Mouse (Mus musculus): Measurements from ENCODE around the gene Gm8113.
"Not testable (repeated sequence)": the region's sequence is repeated elsewhere in the genome, so short reads cannot be mapped to it uniquely, and the experiment has no call there.

Gm8113 gene

DNA sequence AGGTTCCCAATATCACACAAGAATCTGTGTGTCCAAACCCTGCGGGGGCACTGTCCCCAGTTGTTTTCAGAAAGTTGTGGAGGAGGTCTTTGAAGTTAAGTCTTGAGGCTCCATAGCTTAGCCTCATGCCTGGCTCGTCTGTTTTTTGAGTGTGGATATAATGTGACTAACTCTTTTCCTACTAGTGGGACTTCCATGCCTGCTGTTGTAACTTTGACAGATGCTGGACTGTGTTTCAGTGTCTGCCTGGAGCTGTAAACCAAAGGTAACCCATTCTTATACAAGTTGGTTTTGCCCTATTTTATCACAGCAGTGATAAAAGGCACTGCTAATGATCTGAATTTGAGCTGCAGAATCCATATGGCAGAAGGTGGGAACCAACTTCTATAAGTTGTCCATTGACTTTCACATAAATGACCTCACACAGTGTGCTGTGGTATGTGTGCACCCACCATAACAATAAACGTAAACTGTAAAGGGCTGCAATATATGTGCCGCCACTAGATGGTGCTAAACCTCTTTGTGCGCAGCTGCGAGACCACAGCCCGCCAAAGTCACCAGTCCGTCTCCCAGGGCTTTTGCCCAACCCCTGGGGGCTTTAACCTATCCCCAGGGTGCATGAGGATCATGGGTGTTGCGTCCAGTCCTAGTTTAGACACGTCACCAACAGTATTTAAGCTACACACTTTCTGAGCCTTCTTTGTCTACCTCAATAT, at the start of gene Gm8113:
TSS of gene Gm8113 (plus strand) at position 703 of the 716 bp plus-strand sequence.
- not testable (repeated sequence) for H3K27me3 ChIP-seq (ENCODE audit: control insufficient read depth, insufficient read depth, low read length, poor library complexity, severe bottlenecking); H3K36me3 ChIP-seq (ENCODE audit: control insufficient read depth, insufficient read depth, low read length, poor library complexity, severe bottlenecking)
- DNase-seq (ENCODE audit: low read depth, low spot score) = peak; percentile 59

DNA sequence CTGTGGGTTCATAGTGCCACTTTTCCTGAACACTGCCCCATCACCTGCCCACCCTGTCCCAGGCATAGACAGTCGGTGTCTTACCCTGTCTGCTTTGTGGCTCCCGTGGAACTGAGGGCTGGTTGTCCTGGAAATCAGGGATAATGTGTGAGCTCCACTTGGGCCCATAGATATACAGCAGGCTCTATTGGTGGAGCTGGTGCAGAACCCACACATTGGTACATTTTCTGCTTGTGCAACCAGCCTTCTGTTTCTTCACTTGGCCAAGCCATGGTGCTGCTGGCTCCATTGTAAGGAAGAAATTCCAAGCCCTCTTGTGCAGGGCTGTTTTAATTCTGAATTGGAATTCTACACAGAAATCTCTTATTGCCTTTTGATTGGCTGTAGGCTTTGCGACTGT, 49.8 kb upstream of the Gm8113 start, which contains the start of gene Ear1:
TSS of gene Ear1 (minus strand) at position 101 of the 400 bp plus-strand sequence.
- H3K36me3 ChIP-seq (ENCODE audit: control insufficient read depth, insufficient read depth, low read length, poor library complexity, severe bottlenecking) = not testable (repeated sequence)

DNA sequence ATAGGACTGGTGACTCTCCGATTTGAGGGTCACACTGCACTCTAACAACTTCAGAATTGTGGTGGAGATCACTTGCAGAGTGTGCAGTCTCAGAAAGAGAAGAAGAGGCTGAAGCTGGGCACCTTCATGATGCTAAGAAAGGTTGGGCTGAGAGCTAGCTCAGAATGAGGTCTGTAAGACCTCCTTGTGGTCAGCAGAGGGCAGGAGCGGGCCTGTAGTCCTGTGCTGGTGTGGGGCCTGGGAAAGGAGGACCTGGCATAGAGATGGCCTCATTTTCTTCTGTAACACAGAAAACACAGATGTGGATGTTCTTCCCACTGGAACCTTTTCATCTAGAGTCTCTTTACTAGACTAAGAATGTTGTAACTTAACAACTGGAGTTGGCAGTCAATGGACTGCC, 47.4 kb upstream of the Gm8113 start:
- DNase-seq (ENCODE audit: low read depth, low spot score); H3K36me3 ChIP-seq (ENCODE audit: control insufficient read depth, insufficient read depth, low read length, poor library complexity, severe bottlenecking); H3K27me3 ChIP-seq (ENCODE audit: control insufficient read depth, insufficient read depth, low read length, poor library complexity, severe bottlenecking): not testable (repeated sequence)

More for the DNA sequence above, 49.8 kb upstream of the Gm8113 start, which contains the start of gene Ear1:
- H3K27me3 ChIP-seq (ENCODE audit: control insufficient read depth, insufficient read depth, low read length, poor library complexity, severe bottlenecking); DNase-seq (ENCODE audit: low read depth, low spot score): not testable (repeated sequence)

DNA sequence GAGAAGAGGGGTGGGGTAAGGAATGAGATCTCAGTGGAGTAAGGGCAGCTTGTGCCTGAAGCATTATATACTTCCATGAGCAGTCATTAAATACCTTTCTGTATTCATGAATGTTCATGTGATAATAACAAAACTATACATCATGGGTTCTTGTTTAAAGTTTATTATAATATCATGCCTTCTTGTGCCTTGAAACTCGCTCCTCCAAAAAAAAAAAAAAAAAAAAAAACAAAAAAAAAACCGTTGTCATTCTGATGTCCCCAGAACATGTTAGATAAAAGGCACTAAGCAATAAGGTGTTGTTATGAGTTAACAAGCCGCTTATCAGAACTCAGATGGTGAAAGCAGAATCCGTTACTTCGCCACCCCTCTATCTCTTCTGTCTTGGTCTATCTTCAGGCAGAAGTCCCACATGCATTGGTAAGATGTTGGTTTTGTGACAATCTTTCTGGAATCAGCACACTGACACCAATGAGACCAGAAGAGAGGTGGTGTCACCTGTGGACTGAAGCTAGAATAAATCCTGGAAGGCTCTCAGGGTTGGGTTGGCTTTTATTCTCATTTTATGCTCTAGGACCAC, 45.1 kb upstream of the Gm8113 start:
- not testable (repeated sequence) for DNase-seq (ENCODE audit: low read depth, low spot score)

DNA sequence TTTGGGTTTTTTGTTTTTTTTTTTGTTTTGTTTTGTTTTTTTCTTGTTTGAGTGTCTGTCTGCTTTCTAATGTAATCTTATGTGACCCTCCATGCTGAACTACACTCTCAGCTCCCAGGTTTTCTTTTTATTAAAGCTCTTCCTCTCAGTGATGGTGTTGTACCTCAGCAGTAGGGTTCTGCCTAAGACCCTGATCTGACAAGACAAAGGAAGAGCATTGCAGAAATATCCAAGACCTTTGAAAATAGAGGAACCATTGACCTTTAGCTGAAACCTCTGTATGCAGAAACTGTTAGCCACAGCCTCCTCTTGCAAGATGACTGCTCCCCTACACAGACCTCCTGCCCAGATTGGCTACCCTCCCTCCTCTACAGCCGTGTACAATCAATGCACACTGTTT, 39.0 kb upstream of the Gm8113 start:
- not testable (repeated sequence) for H3K27me3 ChIP-seq (ENCODE audit: control insufficient read depth, insufficient read depth, low read length, poor library complexity, severe bottlenecking); H3K36me3 ChIP-seq (ENCODE audit: control insufficient read depth, insufficient read depth, low read length, poor library complexity, severe bottlenecking); DNase-seq (ENCODE audit: low read depth, low spot score)

More for the DNA sequence above, 45.1 kb upstream of the Gm8113 start:
- not testable (repeated sequence) for H3K36me3 ChIP-seq (ENCODE audit: control insufficient read depth, insufficient read depth, low read length, poor library complexity, severe bottlenecking); H3K27me3 ChIP-seq (ENCODE audit: control insufficient read depth, insufficient read depth, low read length, poor library complexity, severe bottlenecking)

DNA sequence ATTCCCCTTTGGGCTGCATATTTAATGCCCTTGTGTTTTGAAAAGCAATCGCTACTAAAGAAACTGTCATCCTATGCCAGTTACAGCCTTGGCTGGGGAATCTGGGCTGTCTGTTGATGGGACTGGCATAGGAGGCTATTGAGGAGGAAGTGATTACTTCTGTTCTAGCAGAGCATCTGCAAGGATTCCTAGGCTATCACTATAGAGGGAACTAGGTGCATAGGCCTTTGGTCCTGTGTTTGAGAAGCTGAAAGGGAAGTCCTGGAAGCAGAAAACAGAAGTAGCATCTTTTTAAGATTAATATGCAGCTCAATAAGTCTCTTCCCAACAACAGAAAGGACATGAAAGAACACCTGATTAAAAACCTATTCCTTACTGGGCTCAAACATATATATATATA, 33.9 kb upstream of the Gm8113 start:
- H3K27me3 ChIP-seq (ENCODE audit: control insufficient read depth, insufficient read depth, low read length, poor library complexity, severe bottlenecking); H3K36me3 ChIP-seq (ENCODE audit: control insufficient read depth, insufficient read depth, low read length, poor library complexity, severe bottlenecking); DNase-seq (ENCODE audit: low read depth, low spot score): not testable (repeated sequence)

DNA sequence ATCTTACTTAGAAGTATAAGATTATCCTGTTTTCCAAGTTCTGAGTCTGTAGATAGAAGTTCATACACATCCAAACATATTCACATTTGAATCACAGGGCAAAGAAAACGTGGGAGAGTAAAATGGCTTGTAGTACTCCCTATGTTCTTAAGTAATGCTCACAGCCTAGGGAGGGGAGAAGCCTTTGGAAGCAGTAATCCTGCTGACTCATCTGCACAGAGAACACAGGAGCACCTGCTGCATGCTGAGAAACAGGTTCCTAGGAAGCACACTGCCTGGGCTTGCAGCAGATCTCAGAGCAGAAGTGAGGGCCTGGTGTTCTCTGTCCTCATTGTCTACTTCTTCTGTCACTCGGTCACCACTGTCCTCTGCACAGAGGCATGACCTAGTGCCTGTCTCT, 29.8 kb upstream of the Gm8113 start:
- DNase-seq (ENCODE audit: low read depth, low spot score); H3K36me3 ChIP-seq (ENCODE audit: control insufficient read depth, insufficient read depth, low read length, poor library complexity, severe bottlenecking); H3K27me3 ChIP-seq (ENCODE audit: control insufficient read depth, insufficient read depth, low read length, poor library complexity, severe bottlenecking): not testable (repeated sequence)

DNA sequence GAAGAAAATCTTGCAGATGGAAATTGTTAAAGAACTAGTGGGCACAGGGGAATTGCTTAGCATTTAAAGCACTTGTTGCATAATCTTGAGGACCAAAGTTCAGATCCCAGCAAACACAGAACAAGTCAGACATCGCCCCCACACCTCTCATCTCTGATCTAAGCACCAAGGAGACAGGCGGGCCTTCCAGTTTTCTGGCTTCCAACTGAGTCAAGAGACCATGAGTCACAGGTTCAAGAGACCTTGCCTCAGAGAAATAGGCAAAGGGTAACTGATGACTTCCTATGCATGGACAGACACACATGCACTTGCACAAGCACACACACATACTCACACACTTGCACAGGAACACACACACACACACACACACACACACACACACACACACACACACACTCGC, 26.6 kb upstream of the Gm8113 start:
- DNase-seq (ENCODE audit: low read depth, low spot score); H3K27me3 ChIP-seq (ENCODE audit: control insufficient read depth, insufficient read depth, low read length, poor library complexity, severe bottlenecking); H3K36me3 ChIP-seq (ENCODE audit: control insufficient read depth, insufficient read depth, low read length, poor library complexity, severe bottlenecking): not testable (repeated sequence)

DNA sequence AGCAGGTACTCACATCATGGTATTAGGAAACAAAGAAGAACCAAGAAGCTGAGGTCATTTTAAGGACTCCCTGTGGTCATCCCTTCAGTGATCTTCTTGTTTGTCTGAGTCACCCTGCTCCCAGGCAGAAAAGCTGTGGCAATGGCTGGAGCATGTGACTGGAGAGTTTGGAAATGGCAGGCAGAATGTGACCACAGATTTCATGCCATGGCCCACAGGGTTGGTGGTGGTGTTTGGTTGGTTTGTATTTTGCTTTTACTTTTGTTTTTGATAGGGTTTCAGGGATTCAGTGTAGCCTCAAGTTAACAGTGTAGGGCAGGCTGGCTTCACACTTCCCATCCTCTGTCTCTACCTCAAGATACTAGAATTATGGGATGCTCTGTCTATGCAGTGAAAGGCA, 7.0 kb upstream of the Gm8113 start:
- not testable (repeated sequence) for H3K36me3 ChIP-seq (ENCODE audit: control insufficient read depth, insufficient read depth, low read length, poor library complexity, severe bottlenecking); DNase-seq (ENCODE audit: low read depth, low spot score); H3K27me3 ChIP-seq (ENCODE audit: control insufficient read depth, insufficient read depth, low read length, poor library complexity, severe bottlenecking)

DNA sequence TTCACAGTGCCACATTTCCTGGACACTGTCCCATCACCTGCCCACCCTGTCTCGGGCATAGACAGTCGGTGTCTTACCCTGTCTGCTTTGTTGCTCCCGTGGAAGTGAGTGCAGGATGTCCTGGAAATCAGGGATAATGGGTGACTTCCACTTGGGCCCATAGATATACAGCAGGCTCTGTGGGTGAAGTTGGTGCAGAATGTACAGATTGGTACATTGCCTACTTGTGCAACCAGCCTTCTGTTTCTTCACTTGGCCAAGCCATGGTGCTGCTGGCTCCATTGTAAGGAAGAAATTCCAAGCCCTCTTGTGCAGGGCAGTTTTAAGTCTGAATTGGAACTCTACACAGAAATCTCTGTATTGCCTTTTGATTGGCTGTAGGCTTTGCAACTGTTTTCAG, 1.7 kb upstream of the Gm8113 start, which contains the start of gene Ear10:
TSS of gene Ear10 (minus strand) at position 101 of the 400 bp plus-strand sequence.
- H3K36me3 ChIP-seq (ENCODE audit: control insufficient read depth, insufficient read depth, low read length, poor library complexity, severe bottlenecking); H3K27me3 ChIP-seq (ENCODE audit: control insufficient read depth, insufficient read depth, low read length, poor library complexity, severe bottlenecking); DNase-seq (ENCODE audit: low read depth, low spot score): not testable (repeated sequence)

DNA sequence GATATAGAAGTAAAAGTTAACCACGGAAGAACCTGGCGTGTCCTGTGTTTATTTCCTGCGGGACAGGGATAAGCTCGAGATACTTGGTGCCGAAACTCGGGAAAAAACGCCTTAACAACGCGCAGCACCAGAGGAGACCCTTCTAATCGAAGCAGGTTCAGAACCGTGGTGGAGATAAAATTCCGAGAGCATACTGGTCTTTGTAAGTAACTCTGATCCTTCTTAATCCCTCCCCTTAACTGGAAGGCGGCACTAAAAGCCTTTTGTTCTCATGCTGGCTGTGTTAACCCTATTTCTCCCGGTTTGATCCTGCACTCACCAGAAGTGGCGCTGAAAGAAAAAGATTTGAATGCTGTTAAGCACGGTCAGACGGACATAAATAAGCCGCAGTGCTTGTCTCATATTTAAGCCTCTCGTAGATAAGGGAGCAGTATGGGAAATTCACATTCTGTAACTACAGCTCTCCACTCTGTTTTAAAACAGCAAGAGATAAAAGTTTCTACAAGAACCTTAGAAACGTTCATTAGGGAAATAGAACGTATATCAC, 287 bp downstream of the Gm8113 start:
- not testable (repeated sequence) for H3K27me3 ChIP-seq (ENCODE audit: control insufficient read depth, insufficient read depth, low read length, poor library complexity, severe bottlenecking); DNase-seq (ENCODE audit: low read depth, low spot score); H3K36me3 ChIP-seq (ENCODE audit: control insufficient read depth, insufficient read depth, low read length, poor library complexity, severe bottlenecking)

DNA sequence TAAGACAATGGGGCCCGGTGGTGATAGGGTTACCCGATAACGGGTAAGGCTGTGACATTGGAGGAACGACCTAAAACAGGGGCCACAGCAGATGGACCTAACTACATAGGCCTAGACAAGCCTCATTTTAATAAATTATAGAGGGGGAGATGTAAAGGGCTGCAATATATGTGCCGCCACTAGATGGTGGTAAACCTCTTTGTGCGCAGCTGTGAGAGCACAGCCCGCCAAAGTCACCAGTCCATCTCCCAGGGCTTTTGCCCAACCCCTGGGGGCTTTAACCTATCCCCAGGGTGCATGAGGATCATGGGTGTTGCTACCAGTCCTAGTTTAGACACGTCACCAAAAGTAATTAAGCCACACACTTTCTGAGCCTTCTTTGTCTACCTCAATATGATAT, 7.8 kb downstream of the Gm8113 start:
- not testable (repeated sequence) for H3K27me3 ChIP-seq (ENCODE audit: control insufficient read depth, insufficient read depth, low read length, poor library complexity, severe bottlenecking); H3K36me3 ChIP-seq (ENCODE audit: control insufficient read depth, insufficient read depth, low read length, poor library complexity, severe bottlenecking)
- DNase-seq (ENCODE audit: low read depth, low spot score) = peak; percentile 28

DNA sequence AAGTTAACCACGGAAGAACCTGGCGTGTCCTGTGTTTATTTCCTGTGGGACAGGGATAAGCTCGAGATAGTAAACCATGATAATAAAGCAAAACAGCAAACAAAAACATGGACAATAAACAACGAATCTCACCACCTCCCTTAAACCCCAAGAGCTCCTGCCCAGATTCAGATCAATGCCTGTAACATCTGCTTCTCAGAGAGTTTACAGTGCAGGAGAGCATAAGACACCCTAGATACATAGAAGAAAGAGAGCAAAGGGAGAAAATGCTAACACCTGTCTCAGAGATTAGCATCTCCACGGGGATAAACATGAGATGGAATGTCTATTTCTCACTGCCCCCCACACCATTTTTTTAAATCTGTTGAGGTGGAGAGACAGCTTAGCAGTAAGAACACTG, 8.2 kb downstream of the Gm8113 start:
- H3K36me3 ChIP-seq (ENCODE audit: control insufficient read depth, insufficient read depth, low read length, poor library complexity, severe bottlenecking); DNase-seq (ENCODE audit: low read depth, low spot score); H3K27me3 ChIP-seq (ENCODE audit: control insufficient read depth, insufficient read depth, low read length, poor library complexity, severe bottlenecking): not testable (repeated sequence)

DNA sequence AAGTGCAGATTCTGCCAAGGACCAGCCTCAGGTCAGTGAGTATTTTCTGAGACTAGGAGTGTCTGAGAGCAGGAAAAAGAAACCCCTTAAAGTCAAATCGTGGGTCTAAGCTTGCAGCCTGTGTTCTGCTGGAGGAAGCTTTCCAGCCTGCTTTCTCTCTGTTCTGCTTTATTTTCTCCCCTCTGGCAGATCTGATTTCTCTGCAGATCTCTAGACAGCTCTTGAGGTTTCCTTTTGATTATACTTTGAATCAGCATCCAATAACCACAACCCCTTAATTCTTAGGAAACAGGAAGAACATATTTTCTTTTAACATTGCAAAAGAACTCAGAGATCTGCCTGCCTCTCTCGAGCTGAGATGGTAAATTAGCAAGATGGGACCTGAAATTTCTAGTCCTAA, 28.2 kb downstream of the Gm8113 start:
- not testable (repeated sequence) for H3K27me3 ChIP-seq (ENCODE audit: control insufficient read depth, insufficient read depth, low read length, poor library complexity, severe bottlenecking); DNase-seq (ENCODE audit: low read depth, low spot score); H3K36me3 ChIP-seq (ENCODE audit: control insufficient read depth, insufficient read depth, low read length, poor library complexity, severe bottlenecking)

DNA sequence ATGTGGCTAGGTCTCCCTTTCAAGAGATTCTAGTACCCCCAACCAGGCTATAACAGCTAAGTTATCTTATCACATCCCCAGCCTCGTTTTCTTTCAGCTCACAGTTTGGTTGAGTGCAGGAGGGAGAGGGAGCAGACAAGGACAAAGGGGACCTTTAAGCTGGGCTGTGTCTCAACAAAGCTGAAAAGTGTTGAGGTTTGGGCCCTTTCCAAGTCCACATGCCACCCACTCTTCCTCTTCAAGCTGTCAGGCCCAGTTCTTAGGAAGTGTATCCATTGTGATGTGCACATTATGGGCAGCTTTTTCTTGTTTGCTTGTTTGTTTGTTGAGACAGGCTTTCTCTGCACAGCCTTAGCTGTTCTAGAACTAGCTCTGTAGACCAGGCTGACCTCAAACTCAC, 29.9 kb downstream of the Gm8113 start:
- not testable (repeated sequence) for H3K27me3 ChIP-seq (ENCODE audit: control insufficient read depth, insufficient read depth, low read length, poor library complexity, severe bottlenecking); DNase-seq (ENCODE audit: low read depth, low spot score); H3K36me3 ChIP-seq (ENCODE audit: control insufficient read depth, insufficient read depth, low read length, poor library complexity, severe bottlenecking)

Measured in splenic B cell, adult 2 months (primary cell).